Mouse (Mus musculus): Measurements from ENCODE around the gene Eif2b3. TPM values are rescaled to one million over a fixed set of nuclear protein-coding genes. Genes with fewer than 3 reads are reported as not detected.

Eif2b3 gene
- total and polyA plus RNA-seq, 3 experiments, result 49.9 to 96.2 (median 84.9) TPM

- Histone ChIP-seq H3K4me1 (ENCODE audit: control insufficient read depth in 1 of 2, insufficient read depth in 2 of 2) (0 out of 4 replicates have a peak, but pooled peaks cover 0 to 2% of the 10 kb centered on the region in 2 experiments), H3K9me3 (replicated peaks; ENCODE audit: low read length) (no peaks in the 10 kb centered on the region), H3K4me2 (ENCODE audit: insufficient read depth, low read depth, poor library complexity, severe bottlenecking) (no peak overlapping the region), H3K4me3 (replicated peaks in 1 of 3; ENCODE audit: low read depth in 2 of 3, low read length in 2 of 3, poor library complexity in 1 of 3) (no peak overlapping the region), H3K9ac (ENCODE audit: insufficient read depth, low read depth) (no peak overlapping the region), H3K36me3 (replicated peaks in 1 of 2; ENCODE audit: control insufficient read depth in 1 of 2, insufficient read depth in 1 of 2, low read length in 1 of 2) (peaks cover 19 to 75% of the 10 kb centered on the region in 2 experiments), H3K27ac (ENCODE audit: insufficient read depth, low read depth) (no peak overlapping the region), H3K79me2 (replicated peaks; ENCODE audit: control insufficient read depth, extremely low read depth, insufficient read depth, poor library complexity, severe bottlenecking) (peaks cover 3% of the 10 kb centered on the region), H3K27me3 (replicated peaks) (no peaks in the 10 kb centered on the region)
- in situ Hi-C loops (cut with MboI; ENCODE audit: low pct_ligation_motif_present, low pct_unique_long_range_greater_than_20kb, low sequenced_read_pairs) (no loop called here), dilution Hi-C loops (cut with MboI; ENCODE audit: extremely low pct_ligation_motif_present, extremely low pct_unique_long_range_greater_than_20kb, low sequenced_read_pairs) (no loop called here)
- TF ChIP-seq MAZ (IDR thresholded peaks at IDR 0.05; ENCODE audit: low read depth, low read length) (no peak), USF1 (IDR thresholded peaks at IDR 0.05; ENCODE audit: low read depth, low read length) (no peak), ETS1 (conservative IDR thresholded peaks at IDR 0.05; ENCODE audit: low read depth, low read length) (no peak), MYC (IDR thresholded peaks at IDR 0.05; ENCODE audit: low read depth, low read length) (no peak), POLR2AphosphoS2 (IDR thresholded peaks at IDR 0.05; ENCODE audit: low read depth, low read length) (no peak), SIN3A (IDR thresholded peaks at IDR 0.05; ENCODE audit: low read length) (no peak), MEF2A (IDR thresholded peaks at IDR 0.05; ENCODE audit: borderline replicate concordance, low read depth, low read length) (no peak), HCFC1 (IDR thresholded peaks at IDR 0.05; ENCODE audit: low read depth, low read length) (no peak), UBTF (IDR thresholded peaks at IDR 0.05; ENCODE audit: low read depth, low read length) (no peak), KAT2A (IDR thresholded peaks at IDR 0.05; ENCODE audit: insufficient replicate concordance, low read length) (no peak), ZC3H11A (IDR thresholded peaks at IDR 0.05; ENCODE audit: low read depth, low read length) (no peak)
- no peak for DNase-seq (ENCODE audit: extremely low read depth)
Observed at GRCm38 (mm10) chr4:117040791-117041190, 21.6 kb downstream of the Eif2b3 start.

DNA sequence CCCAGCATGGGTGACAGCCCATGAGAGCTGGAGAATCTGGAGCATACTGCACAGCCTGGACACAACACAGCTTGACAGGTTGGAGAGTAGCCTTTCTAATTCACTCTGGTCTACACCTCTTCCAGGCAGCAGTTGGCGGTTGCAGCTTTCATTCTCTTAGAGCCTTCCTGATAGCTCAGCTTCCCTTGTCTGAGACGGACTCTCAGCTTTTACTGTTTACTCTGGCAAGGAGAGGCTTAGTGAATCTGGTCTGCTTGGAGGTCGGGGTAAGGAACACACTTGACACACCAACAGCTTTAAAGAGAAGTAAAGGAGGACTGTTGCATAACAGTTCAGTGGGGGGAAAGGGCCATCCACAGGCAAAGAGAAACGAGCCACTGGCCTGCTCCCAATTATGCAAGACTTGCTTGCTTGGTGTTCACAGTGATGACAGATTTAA lies 22.1 kb downstream of the Eif2b3 start:
- in situ Hi-C loops (cut with MboI; ENCODE audit: low pct_ligation_motif_present, low pct_unique_long_range_greater_than_20kb, low sequenced_read_pairs), result no loop called here
- Histone ChIP-seq H3K36me3 (replicated peaks in 1 of 2; ENCODE audit: control insufficient read depth in 1 of 2, insufficient read depth in 1 of 2, low read length in 1 of 2) (peaks cover 19 to 74% of the 10 kb centered on the region in 2 experiments), H3K9me3 (replicated peaks; ENCODE audit: low read length) (no peaks in the 10 kb centered on the region), H3K9ac (ENCODE audit: insufficient read depth, low read depth) (no peak overlapping the region), H3K4me2 (ENCODE audit: insufficient read depth, low read depth, poor library complexity, severe bottlenecking) (no peak overlapping the region), H3K79me2 (replicated peaks; ENCODE audit: control insufficient read depth, extremely low read depth, insufficient read depth, poor library complexity, severe bottlenecking) (peaks cover 3% of the 10 kb centered on the region), H3K4me3 (replicated peaks in 1 of 3; ENCODE audit: low read depth in 2 of 3, low read length in 2 of 3, poor library complexity in 1 of 3) (no peak overlapping the region), H3K27me3 (replicated peaks) (no peaks in the 10 kb centered on the region), H3K27ac (ENCODE audit: insufficient read depth, low read depth) (no peak overlapping the region), H3K4me1 (ENCODE audit: control insufficient read depth in 1 of 2, insufficient read depth in 2 of 2) (0 out of 4 replicates have a peak, but pooled peaks cover 0 to 2% of the 10 kb centered on the region in 2 experiments)
- DNase-seq (ENCODE audit: extremely low read depth), result no peak
- dilution Hi-C loops (cut with MboI; ENCODE audit: extremely low pct_ligation_motif_present, extremely low pct_unique_long_range_greater_than_20kb, low sequenced_read_pairs), result no loop called here
- TF ChIP-seq CHD2 (IDR thresholded peaks at IDR 0.05; ENCODE audit: low read length) (no peak), KAT2A (IDR thresholded peaks at IDR 0.05; ENCODE audit: insufficient replicate concordance, low read length) (no peak), JUN (IDR thresholded peaks at IDR 0.05; ENCODE audit: insufficient read depth, low read depth, low read length) (no peak), PAX5 (IDR thresholded peaks at IDR 0.05; ENCODE audit: low read length) (no peak), MEF2A (IDR thresholded peaks at IDR 0.05; ENCODE audit: borderline replicate concordance, low read depth, low read length) (no peak), NELFE (IDR thresholded peaks at IDR 0.05; ENCODE audit: low read depth, low read length) (no peak), CHD1 (IDR thresholded peaks at IDR 0.05; ENCODE audit: low read depth, low read length) (no peak), TCF12 (IDR thresholded peaks at IDR 0.05; ENCODE audit: low read depth, low read length) (no peak), MAFK (IDR thresholded peaks at IDR 0.05; ENCODE audit: insufficient replicate concordance, low read length) (no peak), E2F4 (IDR thresholded peaks at IDR 0.05; ENCODE audit: insufficient replicate concordance, low read depth, low read length) (no peak), TBP (conservative IDR thresholded peaks at IDR 0.05; ENCODE audit: low read depth, low read length) (no peak), JUND (conservative IDR thresholded peaks at IDR 0.05; ENCODE audit: low read depth, low read length) (no peak), ETS1 (conservative IDR thresholded peaks at IDR 0.05; ENCODE audit: low read depth, low read length) (no peak), CTCF (conservative IDR thresholded peaks at IDR 0.05 in 1 of 2, IDR thresholded peaks at IDR 0.05 in 1 of 2; ENCODE audit: low read depth in 2 of 2, low read length in 2 of 2) (no peak), MAX (IDR thresholded peaks at IDR 0.05; ENCODE audit: low read length) (no peak), POLR2A (IDR thresholded peaks at IDR 0.05; ENCODE audit: low read depth, low read length) (no peak), UBTF (IDR thresholded peaks at IDR 0.05; ENCODE audit: low read depth, low read length) (no peak), EP300 (IDR thresholded peaks at IDR 0.05; ENCODE audit: low read length) (no peak), ZNF384 (IDR thresholded peaks at IDR 0.05; ENCODE audit: low read depth, low read length) (no peak)
